Mouse (Mus musculus) lung, postnatal 0 days (tissue): ENCODE results near the gene Sorcs1. TPM values are rescaled to one million over a fixed set of nuclear protein-coding genes. Genes with fewer than 3 reads are reported as not detected.

ENCODE experiments used
- ATAC-seq: fragments of 200-750 bp; cut with Nextera tagmentation; 2 replicates; pipeline ENCODE4 v1.8.0; 2017; ENCODE audit warnings: moderate library complexity
- DNase-seq: peaks from one replicate; pipeline ENCODE4 v3.0.0-alpha.2; 2016; ENCODE audit warnings: low spot score
- H3K27ac ChIP-seq: fragments of 300-500 bp; sonication (generic); 2 replicates; pipeline ENCODE4 v1.5.1; 2014; ENCODE audit warnings: antibody characterized with exemption, mild to moderate bottlenecking, low read length, mixed read lengths
- H3K27me3 ChIP-seq: fragments of 300-500 bp; sonication (generic); replicated peaks from 2 replicates; pipeline ENCODE4 v1.6.1; 2014; ENCODE audit warnings: low read length, mixed read lengths; ENCODE audit not compliant: insufficient read depth
- H3K36me3 ChIP-seq: fragments of 300-500 bp; sonication (generic); 2 replicates; pipeline ENCODE4 v1.6.1; 2014; ENCODE audit warnings: low read length, mixed read lengths; ENCODE audit not compliant: insufficient read depth
- H3K4me1 ChIP-seq: fragments of 300-500 bp; sonication (generic); 2 replicates; pipeline ENCODE4 v1.6.1; 2014; ENCODE audit warnings: antibody characterized with exemption, low read depth, low read length, mixed read lengths; ENCODE audit not compliant: insufficient read depth
- H3K4me2 ChIP-seq: fragments of 300-500 bp; sonication (generic); replicated peaks from 2 replicates; pipeline ENCODE4 v1.6.1; 2014; ENCODE audit warnings: low read depth, mild to moderate bottlenecking, low read length, moderate library complexity, mixed read lengths
- H3K4me3 ChIP-seq: fragments of 300-500 bp; sonication (generic); 2 replicates; pipeline ENCODE4 v1.5.1; 2014; ENCODE audit warnings: low read depth, low read length
- H3K9ac ChIP-seq: fragments of 300-500 bp; sonication (generic); replicated peaks from 2 replicates; pipeline ENCODE4 v1.6.1; 2014; ENCODE audit warnings: low read depth, mild to moderate bottlenecking
- H3K9me3 ChIP-seq: fragments of 300-500 bp; sonication (generic); 2 replicates; pipeline ENCODE4 v1.6.1; 2016; ENCODE audit warnings: low read length, mixed read lengths
- CTCF ChIP-seq: IDR thresholded peaks from 2 replicates; pipeline ENCODE4 v1.5.1; 2016; ENCODE audit warnings: antibody characterized with exemption, mild to moderate bottlenecking
- EP300 ChIP-seq: IDR thresholded peaks from 2 replicates; pipeline ENCODE4 v1.6.1; 2016; ENCODE audit warnings: antibody characterized with exemption, mild to moderate bottlenecking, control low read depth
- WGBS: fragments of 180-500 bp; shearing (Covaris S2); extraction: QIAGEN DNeasy Blood & Tissue Kit; methylation state at CpG from one replicate; pipeline ENCODE4 v1.1.7; 2014; 5-methylcytosine and 5-hydroxymethylcytosine counted together
- polyA plus RNA-seq: library from polyadenylated mRNA; unstranded; fragments of >200 nt; fragmentation: Nextera tagmentation; extraction: Ambion mirVana; gene quantifications from 2 replicates; pipeline ENCODE4 v1.2.1, GENCODE M21; 2015

The Sorcs1 gene
- polyA plus RNA-seq, 1 experiment from 2014 or later: 0.73 TPM

- Histone ChIP-seq H3K4me2 (no peak overlapping the region), H3K36me3 (no peaks in the 10 kb centered on the region), H3K4me1 (no peaks in the 10 kb centered on the region), H3K9me3 (no peaks in the 10 kb centered on the region), H3K4me3 (no peak overlapping the region), H3K27ac (no peak overlapping the region), H3K27me3 (no peaks in the 10 kb centered on the region), H3K9ac (no peak overlapping the region)
- 68% methylated on average over 3 of the region's 3 CpGs for WGBS
- TF ChIP-seq CTCF: no peak
- no peak for TF ChIP-seq EP300
- ATAC-seq (no peak), DNase-seq (no peak)
Observed at GRCm38 (mm10) chr19:50410561-50410960, 267.9 kb downstream of the Sorcs1 start.

GRCm38 (mm10) chr19:50398341-50398740, 280.1 kb downstream of the Sorcs1 start:
- no peak overlapping the region for H3K4me2 ChIP-seq
- H3K9me3 ChIP-seq: no peaks in the 10 kb centered on the region
- no peak overlapping the region for H3K9ac ChIP-seq
- ATAC-seq (no peak), DNase-seq (no peak)
- no peaks in the 10 kb centered on the region for H3K4me1 ChIP-seq
- no peak overlapping the region for H3K4me3 ChIP-seq
- H3K27me3 ChIP-seq: no peaks in the 10 kb centered on the region
- H3K36me3 ChIP-seq: no peaks in the 10 kb centered on the region
- H3K27ac ChIP-seq: no peak overlapping the region
- 92% methylated on average over 2 of the region's 2 CpGs for WGBS
- TF ChIP-seq CTCF: no peak
- TF ChIP-seq EP300: no peak

- Histone ChIP-seq H3K4me3 (no peak overlapping the region), H3K27ac (no peak overlapping the region), H3K4me1 (no peaks in the 10 kb centered on the region), H3K9ac (no peak overlapping the region), H3K27me3 (no peaks in the 10 kb centered on the region), H3K9me3 (no peaks in the 10 kb centered on the region), H3K4me2 (no peak overlapping the region), H3K36me3 (no peaks in the 10 kb centered on the region)
- DNase-seq: no peak
- 68% methylated on average over 6 of the region's 6 CpGs for WGBS
- ATAC-seq: no peak
- TF ChIP-seq EP300 (no peak), CTCF (no peak)
Observed at GRCm38 (mm10) chr19:50395731-50396130, 282.7 kb downstream of the Sorcs1 start.

- Histone ChIP-seq H3K27ac (no peak overlapping the region), H3K9me3 (no peaks in the 10 kb centered on the region), H3K4me3 (no peak overlapping the region), H3K36me3 (no peaks in the 10 kb centered on the region), H3K4me1 (no peaks in the 10 kb centered on the region), H3K27me3 (no peaks in the 10 kb centered on the region), H3K4me2 (no peak overlapping the region), H3K9ac (no peak overlapping the region)
- no peak for ATAC-seq
- no peak for DNase-seq
- TF ChIP-seq CTCF (no peak), EP300 (no peak)
- WGBS: 76% methylated on average over 5 of the region's 5 CpGs
Observed at GRCm38 (mm10) chr19:50394101-50394500, 284.3 kb downstream of the Sorcs1 start.

- no peak overlapping the region for H3K4me3 ChIP-seq
- no peaks in the 10 kb centered on the region for H3K4me1 ChIP-seq
- 65% methylated on average over 9 of the region's 9 CpGs for WGBS
- no peak overlapping the region for H3K27ac ChIP-seq
- TF ChIP-seq EP300 (no peak), CTCF (no peak)
- ATAC-seq: no peak
- no peak for DNase-seq
- H3K4me2 ChIP-seq: no peak overlapping the region
- no peak overlapping the region for H3K9ac ChIP-seq
- H3K27me3 ChIP-seq: no peaks in the 10 kb centered on the region
- no peaks in the 10 kb centered on the region for H3K36me3 ChIP-seq
- peaks cover 4% of the 10 kb centered on the region for H3K9me3 ChIP-seq
Observed at GRCm38 (mm10) chr19:50389925-50390552, 288.4 kb downstream of the Sorcs1 start.

- Histone ChIP-seq H3K27ac (no peak overlapping the region), H3K4me3 (no peak overlapping the region), H3K4me2 (no peak overlapping the region), H3K27me3 (no peaks in the 10 kb centered on the region), H3K4me1 (no peaks in the 10 kb centered on the region), H3K36me3 (no peaks in the 10 kb centered on the region), H3K9ac (no peak overlapping the region), H3K9me3 (no peaks in the 10 kb centered on the region)
- TF ChIP-seq CTCF (no peak), EP300 (no peak)
- ATAC-seq (no peak), DNase-seq (no peak)
- WGBS: 88% methylated on average over 5 of the region's 5 CpGs
Observed at GRCm38 (mm10) chr19:50378901-50379300, 299.5 kb downstream of the Sorcs1 start.

GRCm38 (mm10) chr19:50374751-50375150, 303.7 kb downstream of the Sorcs1 start:
- Histone ChIP-seq H3K27me3 (no peaks in the 10 kb centered on the region), H3K4me2 (no peak overlapping the region), H3K4me1 (no peaks in the 10 kb centered on the region), H3K9me3 (no peaks in the 10 kb centered on the region), H3K36me3 (no peaks in the 10 kb centered on the region), H3K27ac (no peak overlapping the region), H3K4me3 (no peak overlapping the region), H3K9ac (no peak overlapping the region)
- ATAC-seq (no peak), DNase-seq (peak; percentile 19)
- TF ChIP-seq CTCF: no peak
- no peak for TF ChIP-seq EP300
- WGBS: 42% methylated on average over 10 of the region's 10 CpGs
